Mouse (Mus musculus): ENCODE measurements around the gene Syn3. TPM values are rescaled to one million over a fixed set of nuclear protein-coding genes. Genes with fewer than 3 reads are reported as not detected.

Syn3 gene
- total RNA-seq, 1 experiment = 1.5 TPM

DNA sequence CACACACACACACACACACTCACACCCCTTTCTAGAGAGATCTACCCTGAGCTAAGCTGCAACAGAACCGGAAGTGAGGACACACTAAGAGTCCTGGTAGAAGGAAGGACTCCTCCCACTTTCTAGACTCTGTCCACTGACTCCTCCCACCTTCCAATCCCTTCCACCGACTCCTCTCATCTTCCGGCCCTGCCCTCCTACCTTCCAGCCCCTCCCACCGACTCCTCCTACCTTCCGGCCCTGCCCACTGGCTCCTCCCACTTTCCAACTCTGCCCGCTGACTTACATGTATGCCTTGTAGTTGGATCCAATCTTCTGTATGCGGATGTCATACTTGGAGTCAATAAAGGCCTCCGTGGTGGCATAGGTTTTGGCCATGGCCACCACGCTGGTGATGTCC lies 418.8 kb downstream of the Syn3 start:
- H3K9ac ChIP-seq (ENCODE audit: insufficient read depth, low read depth, low read length, poor library complexity, severe bottlenecking) = no peak overlapping the region

DNA sequence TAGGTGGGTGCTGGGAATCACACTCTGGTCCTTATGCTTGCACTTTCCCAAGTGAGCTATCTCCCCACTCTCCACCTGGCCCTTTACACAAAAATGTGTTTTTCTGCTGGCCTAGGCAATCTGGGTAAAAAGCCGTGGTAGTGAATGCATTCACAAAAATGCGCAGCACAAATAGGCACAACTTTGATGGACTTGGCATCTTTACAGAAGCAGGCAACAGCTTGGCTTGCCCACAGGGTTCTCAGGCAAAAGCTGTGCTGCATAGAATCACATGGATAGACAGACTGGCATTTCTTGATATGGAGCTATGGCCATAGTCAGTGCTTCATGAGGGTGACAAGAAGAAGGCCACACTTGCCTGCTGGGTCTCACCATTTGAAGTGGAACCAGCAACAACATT lies 419.9 kb downstream of the Syn3 start:
- no peak for TF ChIP-seq ZC3H11A (IDR thresholded peaks at IDR 0.05; ENCODE audit: borderline replicate concordance, low read depth, low read length)
- no peak for TF ChIP-seq ZNF384 (IDR thresholded peaks at IDR 0.05; ENCODE audit: low read depth, low read length)
- TF ChIP-seq MAFK (IDR thresholded peaks at IDR 0.05; ENCODE audit: insufficient read depth, low read depth, low read length) = no peak
- no peak for TF ChIP-seq CHD2 (IDR thresholded peaks at IDR 0.05; ENCODE audit: low read depth, low read length)
- no peak for TF ChIP-seq HCFC1 (IDR thresholded peaks at IDR 0.05; ENCODE audit: borderline replicate concordance, insufficient read depth, low read length)

More for the DNA sequence above, 418.8 kb downstream of the Syn3 start:
- Histone ChIP-seq H3K4me1 (ENCODE audit: control insufficient read depth in 2 of 2, insufficient read depth in 2 of 2, low read length in 2 of 2, poor library complexity in 1 of 2) (no peaks in the 10 kb centered on the region), H3K36me3 (ENCODE audit: control insufficient read depth, insufficient read depth, low read length, poor library complexity, severe bottlenecking) (no peaks in the 10 kb centered on the region), H3K4me3 (ENCODE audit: insufficient read depth in 1 of 2, low read depth in 1 of 2, low read length in 2 of 2, poor library complexity in 1 of 2, severe bottlenecking in 1 of 2) (peak overlapping the region in 1 of 2 experiments; percentile 59; a peak in 1 of 4 replicates), H3K9me3 (ENCODE audit: control insufficient read depth, insufficient read depth, low read depth, low read length) (no peaks in the 10 kb centered on the region), H3K27ac (ENCODE audit: insufficient read depth, low read depth, low read length, poor library complexity, severe bottlenecking) (no peak overlapping the region)
- TF ChIP-seq ZC3H11A (IDR thresholded peaks at IDR 0.05; ENCODE audit: borderline replicate concordance, low read depth, low read length) (no peak), HCFC1 (IDR thresholded peaks at IDR 0.05; ENCODE audit: borderline replicate concordance, insufficient read depth, low read length) (no peak), MAFK (IDR thresholded peaks at IDR 0.05; ENCODE audit: insufficient read depth, low read depth, low read length) (no peak), ZNF384 (IDR thresholded peaks at IDR 0.05; ENCODE audit: low read depth, low read length) (no peak), CHD2 (IDR thresholded peaks at IDR 0.05; ENCODE audit: low read depth, low read length) (no peak)
- DNase-seq (ENCODE audit: low read depth, low spot score) = peak; percentile 56
- in situ Hi-C loops (cut with MboI; ENCODE audit: low sequenced_read_pairs in 2 of 2, unreplicated experiment in 2 of 2) = no loop called here

DNA sequence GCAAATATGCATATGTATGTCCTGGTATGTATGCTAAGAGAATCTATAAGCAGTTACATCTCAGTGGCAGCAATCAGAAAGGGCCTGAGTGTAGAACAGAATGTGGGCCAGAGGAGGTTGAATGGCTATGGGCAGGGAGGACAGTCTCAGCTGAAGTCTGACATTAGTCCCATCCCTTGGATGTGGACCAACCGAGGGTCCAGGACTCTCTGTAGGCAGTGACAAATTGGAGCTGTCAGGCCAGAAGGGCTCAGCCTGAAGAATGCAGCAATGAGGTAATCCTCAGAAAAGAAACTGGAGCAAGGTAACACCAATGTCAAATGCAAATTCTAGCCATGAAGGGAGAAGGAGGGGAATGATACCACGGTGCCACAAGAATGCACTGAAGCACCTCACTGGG lies 421.4 kb downstream of the Syn3 start:
- in situ Hi-C loops (cut with MboI; ENCODE audit: low sequenced_read_pairs in 2 of 2, unreplicated experiment in 2 of 2) = no loop called here
- no peak overlapping the region for H3K9ac ChIP-seq (ENCODE audit: insufficient read depth, low read depth, low read length, poor library complexity, severe bottlenecking)
- no peaks in the 10 kb centered on the region for H3K36me3 ChIP-seq (ENCODE audit: control insufficient read depth, insufficient read depth, low read length, poor library complexity, severe bottlenecking)
- no peaks in the 10 kb centered on the region for H3K9me3 ChIP-seq (ENCODE audit: control insufficient read depth, insufficient read depth, low read depth, low read length)
- no peak for TF ChIP-seq HCFC1 (IDR thresholded peaks at IDR 0.05; ENCODE audit: borderline replicate concordance, insufficient read depth, low read length)
- no peak for TF ChIP-seq MAFK (IDR thresholded peaks at IDR 0.05; ENCODE audit: insufficient read depth, low read depth, low read length)
- TF ChIP-seq CHD2 (IDR thresholded peaks at IDR 0.05; ENCODE audit: low read depth, low read length) = no peak
- TF ChIP-seq ZNF384 (IDR thresholded peaks at IDR 0.05; ENCODE audit: low read depth, low read length) = no peak
- TF ChIP-seq ZC3H11A (IDR thresholded peaks at IDR 0.05; ENCODE audit: borderline replicate concordance, low read depth, low read length) = no peak
- H3K4me3 ChIP-seq (ENCODE audit: insufficient read depth in 1 of 2, low read depth in 1 of 2, low read length in 2 of 2, poor library complexity in 1 of 2, severe bottlenecking in 1 of 2) = no peak overlapping the region
- no peaks in the 10 kb centered on the region for H3K4me1 ChIP-seq (ENCODE audit: control insufficient read depth in 2 of 2, insufficient read depth in 2 of 2, low read length in 2 of 2, poor library complexity in 1 of 2)
- no peak for DNase-seq (ENCODE audit: low read depth, low spot score)
- H3K27ac ChIP-seq (ENCODE audit: insufficient read depth, low read depth, low read length, poor library complexity, severe bottlenecking) = no peak overlapping the region

More for the DNA sequence above, 419.9 kb downstream of the Syn3 start:
- DNase-seq (ENCODE audit: low read depth, low spot score) = no peak
- no peak overlapping the region for H3K27ac ChIP-seq (ENCODE audit: insufficient read depth, low read depth, low read length, poor library complexity, severe bottlenecking)
- in situ Hi-C loops (cut with MboI; ENCODE audit: low sequenced_read_pairs in 2 of 2, unreplicated experiment in 2 of 2) = no loop called here
- H3K4me1 ChIP-seq (ENCODE audit: control insufficient read depth in 2 of 2, insufficient read depth in 2 of 2, low read length in 2 of 2, poor library complexity in 1 of 2) = no peaks in the 10 kb centered on the region
- no peak overlapping the region for H3K4me3 ChIP-seq (ENCODE audit: insufficient read depth in 1 of 2, low read depth in 1 of 2, low read length in 2 of 2, poor library complexity in 1 of 2, severe bottlenecking in 1 of 2)
- no peaks in the 10 kb centered on the region for H3K9me3 ChIP-seq (ENCODE audit: control insufficient read depth, insufficient read depth, low read depth, low read length)
- H3K36me3 ChIP-seq (ENCODE audit: control insufficient read depth, insufficient read depth, low read length, poor library complexity, severe bottlenecking) = no peaks in the 10 kb centered on the region
- no peak overlapping the region for H3K9ac ChIP-seq (ENCODE audit: insufficient read depth, low read depth, low read length, poor library complexity, severe bottlenecking)

DNA sequence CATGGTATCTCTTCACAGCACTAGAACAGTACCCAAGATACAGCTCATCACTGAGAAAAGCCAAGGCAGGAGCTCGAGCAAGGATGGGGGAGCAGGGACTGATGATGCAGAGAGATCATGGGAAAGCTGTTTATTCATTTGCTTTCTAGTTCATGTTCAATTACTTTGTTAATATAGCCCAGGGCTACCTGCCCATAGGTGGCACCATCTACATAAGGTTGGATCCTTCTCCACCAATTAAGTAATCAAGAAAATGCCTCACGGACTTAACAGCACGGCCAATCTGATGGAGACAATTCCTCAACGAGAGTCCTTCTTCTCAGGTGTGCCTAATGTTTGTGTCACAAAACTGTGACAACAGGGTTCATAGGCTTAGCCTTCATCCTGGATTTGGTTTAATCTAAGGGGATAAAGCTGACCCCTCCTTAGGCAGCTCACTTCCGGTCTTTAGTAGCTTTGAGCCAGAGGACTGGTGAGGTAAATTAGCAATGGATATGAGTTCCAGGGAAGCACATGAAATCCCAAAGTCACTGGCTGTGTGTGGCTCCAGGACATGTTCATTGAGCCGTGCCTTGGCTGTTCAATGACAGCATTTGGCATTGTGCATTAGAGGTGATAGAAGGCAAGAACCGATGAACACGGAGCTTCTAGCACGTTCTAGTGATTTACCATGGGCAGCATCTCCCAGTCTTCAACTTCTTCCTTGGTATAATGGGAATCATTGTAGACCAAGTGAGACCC lies 423.6 kb downstream of the Syn3 start:
- H3K4me3 ChIP-seq (ENCODE audit: insufficient read depth in 1 of 2, low read depth in 1 of 2, low read length in 2 of 2, poor library complexity in 1 of 2, severe bottlenecking in 1 of 2) = no peak overlapping the region
- H3K27ac ChIP-seq (ENCODE audit: insufficient read depth, low read depth, low read length, poor library complexity, severe bottlenecking) = no peak overlapping the region
- H3K4me1 ChIP-seq (ENCODE audit: control insufficient read depth in 2 of 2, insufficient read depth in 2 of 2, low read length in 2 of 2, poor library complexity in 1 of 2) = no peaks in the 10 kb centered on the region
- in situ Hi-C loops (cut with MboI; ENCODE audit: low sequenced_read_pairs in 2 of 2, unreplicated experiment in 2 of 2) = no loop called here
- H3K36me3 ChIP-seq (ENCODE audit: control insufficient read depth, insufficient read depth, low read length, poor library complexity, severe bottlenecking) = no peaks in the 10 kb centered on the region
- H3K9ac ChIP-seq (ENCODE audit: insufficient read depth, low read depth, low read length, poor library complexity, severe bottlenecking) = no peak overlapping the region
- no peaks in the 10 kb centered on the region for H3K9me3 ChIP-seq (ENCODE audit: control insufficient read depth, insufficient read depth, low read depth, low read length)
- TF ChIP-seq MAFK (IDR thresholded peaks at IDR 0.05; ENCODE audit: insufficient read depth, low read depth, low read length) = no peak
- no peak for TF ChIP-seq CHD2 (IDR thresholded peaks at IDR 0.05; ENCODE audit: low read depth, low read length)
- TF ChIP-seq HCFC1 (IDR thresholded peaks at IDR 0.05; ENCODE audit: borderline replicate concordance, insufficient read depth, low read length) = no peak
- no peak for TF ChIP-seq ZC3H11A (IDR thresholded peaks at IDR 0.05; ENCODE audit: borderline replicate concordance, low read depth, low read length)
- no peak for TF ChIP-seq ZNF384 (IDR thresholded peaks at IDR 0.05; ENCODE audit: low read depth, low read length)
- DNase-seq (ENCODE audit: low read depth, low spot score) = no peak
